Mouse (Mus musculus): ENCODE data around the gene Rft1.

- TF ChIP-seq MAFK (IDR thresholded peaks at IDR 0.05; ENCODE audit: insufficient read depth, low read depth, low read length) (no peak), HCFC1 (IDR thresholded peaks at IDR 0.05; ENCODE audit: borderline replicate concordance, insufficient read depth, low read length) (no peak), ZNF384 (IDR thresholded peaks at IDR 0.05; ENCODE audit: low read depth, low read length) (no peak), CHD2 (IDR thresholded peaks at IDR 0.05; ENCODE audit: low read depth, low read length) (no peak)
Measured at GRCm38 (mm10) chr14:30649745-30650144, 4.4 kb upstream of the Rft1 start.

Data from ES-E14 (cell line).